In the genomic region with DNA sequence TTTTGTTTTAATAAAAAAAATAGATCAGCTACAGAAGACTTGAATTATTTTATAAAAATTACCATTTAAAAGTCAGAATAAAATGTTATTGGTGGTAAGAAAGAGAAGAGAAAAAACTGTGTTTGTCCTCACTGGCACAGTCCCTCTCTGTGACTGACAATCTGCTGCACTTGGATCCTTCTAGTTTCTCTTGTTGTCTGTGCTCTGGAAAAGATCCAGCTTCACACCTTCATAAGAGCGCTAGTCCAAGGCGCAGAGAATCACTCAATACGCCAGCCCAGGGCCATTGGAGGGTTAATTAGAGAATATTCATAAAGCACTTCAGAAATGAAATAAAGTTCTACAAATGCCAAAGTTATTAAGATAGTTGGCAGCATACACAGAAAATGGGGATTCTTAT, we compare ENCODE assay signal across 24 mouse cellular contexts.
DNase-seq lines count a peak whose midpoint lies in the region; ATAC-seq and TF ChIP-seq lines count a peak whose summit lies in the region.
"Had no signal": no experiment of that assay in that cellular context is flagged by ENCODE, and none has a peak within 500 bp of the region (broad histone marks: within the 10 kb centered on the region; RNA-seq: fewer than 3 reads in every experiment).

No protein-coding gene starts in this region.

- H3K4me2 ChIP-seq in forebrain, embryonic 16.5 days (ENCODE audit: low read length), result no peak overlapping the region
- H3K4me2 ChIP-seq in forebrain, embryonic 11.5 days (ENCODE audit: low read depth, low read length, severe bottlenecking), result no peak overlapping the region
- H3K4me2 ChIP-seq: forebrain, embryonic 12.5 days; heart, embryonic 13.5 days; hindbrain, embryonic 14.5 days had no signal

- DNase-seq in cerebellum, postnatal 14 days, result peak; percentile 11 to 48
- DNase-seq in forebrain, embryonic 11.5 days (ENCODE audit: low spot score), result no peak
- DNase-seq in brain, embryonic 14.5 days (ENCODE audit: low read depth), result peak; percentile 50
- DNase-seq in telencephalon, adult 2 months (ENCODE audit: low read depth, low spot score), result peak; percentile 1
- DNase-seq: adrenal gland, adult 2 months; adrenal gland, postnatal 14 days; cerebellum, postnatal 36 days; gastrocnemius, postnatal 10 days; gastrocnemius, postnatal 36 days; heart, adult 2 months; heart, postnatal 14 days; heart, postnatal 4 days; kidney, adult 18-20 months had no signal

- H3K9ac ChIP-seq in forebrain, embryonic 16.5 days (replicated peaks; ENCODE audit: low read depth, low read length), result no peak overlapping the region
- H3K9ac ChIP-seq in forebrain, embryonic 11.5 days (ENCODE audit: low read length), result no peak overlapping the region
- H3K9ac ChIP-seq: forebrain, embryonic 12.5 days; heart, embryonic 13.5 days; hindbrain, embryonic 14.5 days had no signal

- no peaks in the 10 kb centered on the region for H3K36me3 ChIP-seq in forebrain, embryonic 16.5 days (ENCODE audit: control insufficient read depth, insufficient read depth)
- H3K36me3 ChIP-seq in forebrain, embryonic 11.5 days (ENCODE audit: control insufficient read depth, insufficient read depth, low read length), result no peaks in the 10 kb centered on the region
- H3K36me3 ChIP-seq: forebrain, embryonic 12.5 days; heart, embryonic 10.5 days; heart, embryonic 13.5 days had no signal

- no peaks in the 10 kb centered on the region for H3K4me1 ChIP-seq in forebrain, embryonic 16.5 days (replicated peaks; ENCODE audit: control insufficient read depth, insufficient read depth, low read length)
- no peaks in the 10 kb centered on the region for H3K4me1 ChIP-seq in forebrain, embryonic 11.5 days (replicated peaks; ENCODE audit: control insufficient read depth, insufficient read depth, low read length)
- H3K4me1 ChIP-seq: forebrain, embryonic 12.5 days; heart, embryonic 10.5 days; heart, embryonic 13.5 days had no signal

- no peak for ATAC-seq in cerebellum, adult (ENCODE audit: insufficient number of reproducible peaks, low FRiP score, low TSS enrichment)
- peak; percentile 76; the same call in 1 of the 2 replicates for ATAC-seq in forebrain, embryonic 16.5 days
- no peak for ATAC-seq in forebrain, embryonic 11.5 days (replicated peaks; ENCODE audit: low FRiP score)
- ATAC-seq in monocyte, adult 5-6 weeks (replicated peaks; ENCODE audit: insufficient number of reproducible peaks, low FRiP score, low TSS enrichment, poor library complexity, severe bottlenecking), result no peak
- ATAC-seq: CD4-positive, CD25-positive, alpha-beta regulatory T cell, adult 4 months; hindbrain, postnatal 0 days; inflammation-experienced regulatory T-cells, adult 6 months; intestine, embryonic 16.5 days had no signal

- no peak for TF ChIP-seq POLR2A in brain, embryonic 14.5 days (IDR thresholded peaks at IDR 0.05; ENCODE audit: borderline replicate concordance, extremely low read depth, insufficient read depth, insufficient read length, poor library complexity, severe bottlenecking)

- no peak overlapping the region for H3K27ac ChIP-seq in forebrain, embryonic 16.5 days (ENCODE audit: low read length)
- H3K27ac ChIP-seq in forebrain, embryonic 11.5 days (ENCODE audit: low read depth, low read length), result no peak overlapping the region
- H3K27ac ChIP-seq: forebrain, embryonic 12.5 days; heart, adult 2 months; heart, embryonic 10.5 days; heart, embryonic 13.5 days; hindbrain, embryonic 14.5 days; hindbrain, postnatal 0 days had no signal

- no peaks in the 10 kb centered on the region for H3K9me3 ChIP-seq in forebrain, embryonic 16.5 days (ENCODE audit: control insufficient read depth, low read length)
- no peaks in the 10 kb centered on the region for H3K9me3 ChIP-seq in forebrain, embryonic 11.5 days (ENCODE audit: control insufficient read depth, low read length)
- H3K9me3 ChIP-seq: forebrain, embryonic 12.5 days; heart, embryonic 10.5 days; heart, embryonic 13.5 days had no signal

- no peaks in the 10 kb centered on the region for H3K27me3 ChIP-seq in forebrain, embryonic 16.5 days (replicated peaks; ENCODE audit: control insufficient read depth, insufficient read depth, low read length)
- H3K27me3 ChIP-seq in forebrain, embryonic 11.5 days (ENCODE audit: control insufficient read depth, insufficient read depth, low read length), result no peaks in the 10 kb centered on the region
- H3K27me3 ChIP-seq: forebrain, embryonic 12.5 days; heart, embryonic 13.5 days had no signal

- no peak for TF ChIP-seq CTCF in brain, embryonic 14.5 days (IDR thresholded peaks at IDR 0.05; ENCODE audit: borderline replicate concordance, extremely low read depth, insufficient read depth, insufficient read length)

- 64% methylated on average over 3 of the region's 3 CpGs for WGBS in forebrain, embryonic 16.5 days
- 93% methylated on average over 3 of the region's 3 CpGs for WGBS in forebrain, embryonic 11.5 days

- no peak overlapping the region for H3K4me3 ChIP-seq in forebrain, embryonic 16.5 days (replicated peaks; ENCODE audit: low read length)
- H3K4me3 ChIP-seq in forebrain, embryonic 11.5 days (ENCODE audit: low read depth, low read length), result no peak overlapping the region
- H3K4me3 ChIP-seq: forebrain, embryonic 12.5 days; heart, adult 2 months; heart, embryonic 10.5 days; heart, embryonic 13.5 days had no signal
